Mouse (Mus musculus): ENCODE results near the gene Gckr.
"Not testable (repeated sequence)": the region's sequence is repeated elsewhere in the genome, so short reads cannot be mapped to it uniquely, and the experiment has no call there.

Gckr gene

GRCm38 (mm10) chr5:31294964-31295605, 2.2 kb upstream of the Gckr start:
- no peak for DNase-seq (ENCODE audit: low read depth, low spot score)

GRCm38 (mm10) chr5:31295606-31296141, 1.6 kb upstream of the Gckr start, which contains the start of gene Fndc4:
Gene Fndc4, minus strand, starts transcription at chr5:31296080.
- peak; percentile 49 for DNase-seq (ENCODE audit: low read depth, low spot score)

- no peak for DNase-seq (ENCODE audit: low read depth, low spot score)
Measured at GRCm38 (mm10) chr5:31297981-31298380, 738 bp downstream of the Gckr start.

- DNase-seq (ENCODE audit: low read depth, low spot score) = no peak
Measured at GRCm38 (mm10) chr5:31298486-31298885, 1.2 kb downstream of the Gckr start.

- no peak for DNase-seq (ENCODE audit: low read depth, low spot score)
Measured at GRCm38 (mm10) chr5:31301866-31302265, 4.6 kb downstream of the Gckr start.

GRCm38 (mm10) chr5:31303093-31303492, 5.8 kb downstream of the Gckr start:
- DNase-seq (ENCODE audit: low read depth, low spot score) = no peak

GRCm38 (mm10) chr5:31312806-31313205, 15.6 kb downstream of the Gckr start:
- DNase-seq (ENCODE audit: low read depth, low spot score) = no peak

GRCm38 (mm10) chr5:31322776-31323175, 25.5 kb downstream of the Gckr start:
- DNase-seq (ENCODE audit: low read depth, low spot score) = no peak

- DNase-seq (ENCODE audit: low read depth, low spot score) = no peak
Measured at GRCm38 (mm10) chr5:31324085-31324484, 26.8 kb downstream of the Gckr start.

GRCm38 (mm10) chr5:31326850-31327249, 29.6 kb downstream of the Gckr start:
- no peak for DNase-seq (ENCODE audit: low read depth, low spot score)

- peak; percentile 41 for DNase-seq (ENCODE audit: low read depth, low spot score)
Measured at GRCm38 (mm10) chr5:31328255-31328654, 31.0 kb downstream of the Gckr start.

GRCm38 (mm10) chr5:31357586-31357985, 60.3 kb downstream of the Gckr start:
- not testable (repeated sequence) for DNase-seq (ENCODE audit: low read depth, low spot score)

GRCm38 (mm10) chr5:31360955-31361354, 63.7 kb downstream of the Gckr start:
- no peak for DNase-seq (ENCODE audit: low read depth, low spot score)

All from embryo, embryonic 11.5 days (tissue).